Mouse (Mus musculus) liver, embryonic 13.5 days (tissue): ENCODE measurements around the gene Gm20696. TPM values are rescaled to one million over a fixed set of nuclear protein-coding genes. Genes with fewer than 3 reads are reported as not detected.

ENCODE experiments used
- ATAC-seq: fragments of 200-750 bp; cut with Nextera tagmentation; 2 replicates; pipeline ENCODE4 v1.8.0; 2017; ENCODE audit warnings: low read depth, mild to moderate bottlenecking, moderate number of reproducible peaks, moderate library complexity
- DNase-seq: peaks from one replicate; pipeline ENCODE4 v3.0.0; 2022
- H3K27ac ChIP-seq: fragments of 300-500 bp; sonication (generic); 2 replicates; pipeline ENCODE4 v1.5.1; 2015; ENCODE audit warnings: moderate library complexity, mild to moderate bottlenecking, inconsistent platforms
- H3K27me3 ChIP-seq: fragments of 300-500 bp; sonication (generic); 2 replicates; pipeline ENCODE4 v1.6.1; 2015; ENCODE audit warnings: mild to moderate bottlenecking, inconsistent platforms
- H3K36me3 ChIP-seq: fragments of 300-500 bp; sonication (generic); 2 replicates; pipeline ENCODE4 v1.6.1; 2015; ENCODE audit warnings: mild to moderate bottlenecking, inconsistent platforms
- H3K4me1 ChIP-seq: fragments of 300-500 bp; sonication (generic); replicated peaks from 2 replicates; pipeline ENCODE4 v1.6.1; 2015; ENCODE audit warnings: inconsistent platforms
- H3K4me2 ChIP-seq: fragments of 300-500 bp; sonication (generic); 2 replicates; pipeline ENCODE4 v1.6.1; 2015; ENCODE audit warnings: inconsistent platforms, mild to moderate bottlenecking, moderate library complexity
- H3K4me3 ChIP-seq: fragments of 300-500 bp; sonication (generic); replicated peaks from 2 replicates; pipeline ENCODE4 v1.5.1; 2015; ENCODE audit warnings: mild to moderate bottlenecking, inconsistent platforms
- H3K9ac ChIP-seq: fragments of 300-500 bp; sonication (generic); 2 replicates; pipeline ENCODE4 v1.6.1; 2015; ENCODE audit warnings: mild to moderate bottlenecking, inconsistent platforms
- H3K9me3 ChIP-seq: fragments of 300-500 bp; sonication (generic); replicated peaks from 2 replicates; pipeline ENCODE4 v1.6.1; 2016; ENCODE audit warnings: inconsistent platforms
- WGBS: fragments of 180-500 bp; shearing (Covaris S2); methylation state at CpG from one replicate; pipeline ENCODE4 v1.1.7; 2015; ENCODE audit not compliant: insufficient replicate concordance; 5-methylcytosine and 5-hydroxymethylcytosine counted together
- polyA plus RNA-seq: library from polyadenylated mRNA; unstranded; fragments of >200 nt; fragmentation: Nextera tagmentation; extraction: Ambion mirVana; gene quantifications from 2 replicates; pipeline ENCODE4 v1.2.1, GENCODE M21; 2015

Gm20696 gene
- polyA plus RNA-seq, 1 experiment from 2014 or later = 0.58 TPM

- Histone ChIP-seq H3K4me3 (no peak overlapping the region), H3K36me3 (peaks cover 3% of the 10 kb centered on the region; the same call in 1 of the 2 replicates), H3K4me2 (no peak overlapping the region), H3K27ac (no peak overlapping the region), H3K9ac (no peak overlapping the region), H3K4me1 (0 out of 2 replicates have a peak, but pooled peaks cover 5% of the 10 kb centered on the region), H3K27me3 (no peaks in the 10 kb centered on the region), H3K9me3 (no peaks in the 10 kb centered on the region)
- DNase-seq (no peak), ATAC-seq (no peak)
- 78% methylated on average over 9 of the region's 9 CpGs for WGBS
These were observed 233.6 kb downstream of the Gm20696 start for GRCm38 (mm10) chr6:99433006-99433405.

- H3K4me1 ChIP-seq = 0 out of 2 replicates have a peak, but pooled peaks cover 5% of the 10 kb centered on the region
- no peaks in the 10 kb centered on the region for H3K27me3 ChIP-seq
- H3K27ac ChIP-seq = no peak overlapping the region
- no peak overlapping the region for H3K4me3 ChIP-seq
- no peak overlapping the region for H3K4me2 ChIP-seq
- ATAC-seq (no peak), DNase-seq (no peak)
- no peaks in the 10 kb centered on the region for H3K9me3 ChIP-seq
- H3K36me3 ChIP-seq = peaks cover 3% of the 10 kb centered on the region; the same call in 1 of the 2 replicates
- H3K9ac ChIP-seq = no peak overlapping the region
- WGBS = 56% methylated on average over 4 of the region's 4 CpGs
These were observed 234.7 kb downstream of the Gm20696 start for GRCm38 (mm10) chr6:99431941-99432340.

- Histone ChIP-seq H3K4me2 (no peak overlapping the region), H3K27ac (no peak overlapping the region), H3K27me3 (no peaks in the 10 kb centered on the region), H3K36me3 (peaks cover 3% of the 10 kb centered on the region; the same call in 1 of the 2 replicates), H3K4me1 (0 out of 2 replicates have a peak, but pooled peaks cover 5% of the 10 kb centered on the region), H3K4me3 (no peak overlapping the region), H3K9me3 (no peaks in the 10 kb centered on the region), H3K9ac (no peak overlapping the region)
- DNase-seq (no peak), ATAC-seq (no peak)
- 87% methylated on average over 14 of the region's 14 CpGs for WGBS
These were observed 236.0 kb downstream of the Gm20696 start for GRCm38 (mm10) chr6:99430560-99430959.

GRCm38 (mm10) chr6:99429378-99430131 is 237.0 kb downstream of the Gm20696 start:
- ATAC-seq = no peak
- WGBS = 81% methylated on average over 16 of the region's 16 CpGs
- Histone ChIP-seq H3K27ac (no peak overlapping the region), H3K4me3 (no peak overlapping the region), H3K9me3 (no peaks in the 10 kb centered on the region), H3K9ac (no peak overlapping the region), H3K27me3 (no peaks in the 10 kb centered on the region), H3K4me1 (0 out of 2 replicates have a peak, but pooled peaks cover 5% of the 10 kb centered on the region), H3K4me2 (no peak overlapping the region), H3K36me3 (no peaks in the 10 kb centered on the region; the same call in 1 of the 2 replicates)
- DNase-seq = no peak

- 0 out of 2 replicates have a peak, but pooled peaks cover 5% of the 10 kb centered on the region for H3K4me1 ChIP-seq
- no peak overlapping the region for H3K27ac ChIP-seq
- DNase-seq = no peak
- no peak for ATAC-seq
- no peak overlapping the region for H3K9ac ChIP-seq
- no peaks in the 10 kb centered on the region for H3K9me3 ChIP-seq
- H3K4me2 ChIP-seq = no peak overlapping the region
- H3K4me3 ChIP-seq = no peak overlapping the region
- peaks cover 3% of the 10 kb centered on the region; the same call in 1 of the 2 replicates for H3K36me3 ChIP-seq
- no peaks in the 10 kb centered on the region for H3K27me3 ChIP-seq
- 44% methylated on average over 2 of the region's 2 CpGs for WGBS
These were observed 237.6 kb downstream of the Gm20696 start for GRCm38 (mm10) chr6:99428961-99429360.

- H3K36me3 ChIP-seq = 0 out of 2 replicates have a peak, but pooled peaks cover 3% of the 10 kb centered on the region
- H3K4me1 ChIP-seq = 0 out of 2 replicates have a peak, but pooled peaks cover 2% of the 10 kb centered on the region
- no peak overlapping the region for H3K27ac ChIP-seq
- H3K27me3 ChIP-seq = no peaks in the 10 kb centered on the region
- H3K4me2 ChIP-seq = no peak overlapping the region
- no peak overlapping the region for H3K4me3 ChIP-seq
- WGBS = 76% methylated on average over 4 of the region's 4 CpGs
- ATAC-seq (no peak), DNase-seq (no peak)
- no peaks in the 10 kb centered on the region for H3K9me3 ChIP-seq
- no peak overlapping the region for H3K9ac ChIP-seq
These were observed 239.3 kb downstream of the Gm20696 start for GRCm38 (mm10) chr6:99427301-99427700.

- Histone ChIP-seq H3K4me1 (no peaks in the 10 kb centered on the region), H3K4me2 (no peak overlapping the region), H3K36me3 (0 out of 2 replicates have a peak, but pooled peaks cover 3% of the 10 kb centered on the region), H3K9ac (no peak overlapping the region), H3K9me3 (no peaks in the 10 kb centered on the region), H3K27ac (no peak overlapping the region), H3K4me3 (no peak overlapping the region), H3K27me3 (no peaks in the 10 kb centered on the region)
- ATAC-seq (no peak), DNase-seq (no peak)
- WGBS = 58% methylated on average over 3 of the region's 3 CpGs
These were observed 241.6 kb downstream of the Gm20696 start for GRCm38 (mm10) chr6:99425044-99425443.

- Histone ChIP-seq H3K9ac (no peak overlapping the region), H3K27ac (no peak overlapping the region)
- WGBS = 71% methylated on average over 8 of the region's 8 CpGs
These were observed 245.9 kb downstream of the Gm20696 start for GRCm38 (mm10) chr6:99420666-99421065.

GRCm38 (mm10) chr6:99412598-99412997 is 254.0 kb downstream of the Gm20696 start:
- DNase-seq (no peak), ATAC-seq (no peak)
- Histone ChIP-seq H3K4me2 (no peak overlapping the region), H3K9me3 (no peaks in the 10 kb centered on the region), H3K36me3 (no peaks in the 10 kb centered on the region), H3K27me3 (no peaks in the 10 kb centered on the region), H3K4me1 (no peaks in the 10 kb centered on the region), H3K9ac (no peak overlapping the region), H3K27ac (no peak overlapping the region), H3K4me3 (no peak overlapping the region)
- 75% methylated on average over 6 of the region's 6 CpGs for WGBS

More at GRCm38 (mm10) chr6:99420666-99421065, 245.9 kb downstream of the Gm20696 start:
- ATAC-seq (no peak), DNase-seq (no peak)
- Histone ChIP-seq H3K9me3 (no peaks in the 10 kb centered on the region), H3K4me1 (no peaks in the 10 kb centered on the region), H3K27me3 (no peaks in the 10 kb centered on the region), H3K4me2 (no peak overlapping the region), H3K4me3 (no peak overlapping the region), H3K36me3 (0 out of 2 replicates have a peak, but pooled peaks cover 3% of the 10 kb centered on the region)

- ATAC-seq (no peak), DNase-seq (no peak)
- no peak overlapping the region for H3K4me2 ChIP-seq
- no peaks in the 10 kb centered on the region for H3K4me1 ChIP-seq
- 79% methylated on average over 5 of the region's 5 CpGs for WGBS
- no peak overlapping the region for H3K4me3 ChIP-seq
- H3K36me3 ChIP-seq = no peaks in the 10 kb centered on the region
- no peaks in the 10 kb centered on the region for H3K9me3 ChIP-seq
- no peak overlapping the region for H3K9ac ChIP-seq
- H3K27me3 ChIP-seq = no peaks in the 10 kb centered on the region
- H3K27ac ChIP-seq = no peak overlapping the region
These were observed 257.0 kb downstream of the Gm20696 start for GRCm38 (mm10) chr6:99409602-99410001.

- Histone ChIP-seq H3K9ac (no peak overlapping the region), H3K4me2 (no peak overlapping the region), H3K27me3 (no peaks in the 10 kb centered on the region), H3K27ac (no peak overlapping the region), H3K4me3 (no peak overlapping the region), H3K4me1 (no peaks in the 10 kb centered on the region), H3K36me3 (no peaks in the 10 kb centered on the region), H3K9me3 (no peaks in the 10 kb centered on the region)
- 59% methylated on average over 4 of the region's 4 CpGs for WGBS
- ATAC-seq = no peak
- DNase-seq = no peak
These were observed 257.7 kb downstream of the Gm20696 start for GRCm38 (mm10) chr6:99408880-99409279.
